Mouse (Mus musculus) kidney, postnatal 0 days (tissue): ENCODE results near the gene Msi1. TPM values are rescaled to one million over a fixed set of nuclear protein-coding genes. Genes with fewer than 3 reads are reported as not detected.

Experiments
- ATAC-seq: fragments of 200-750 bp; cut with Nextera tagmentation; replicated peaks from 2 replicates; pipeline ENCODE4 v1.8.0; 2017; ENCODE audit warnings: low read depth, moderate number of reproducible peaks, moderate TSS enrichment, moderate library complexity; ENCODE audit not compliant: low FRiP score
- DNase-seq: peaks from one replicate; pipeline ENCODE4 v3.0.0-alpha.2; 2016; ENCODE audit warnings: low spot score
- H3K27ac ChIP-seq: fragments of 300-500 bp; sonication (generic); 2 replicates; pipeline ENCODE4 v1.5.1; 2014; ENCODE audit warnings: mild to moderate bottlenecking
- H3K27me3 ChIP-seq: fragments of 300-500 bp; sonication (generic); 2 replicates; pipeline ENCODE4 v1.6.1; 2014; ENCODE audit warnings: low read length, mixed read lengths; ENCODE audit not compliant: insufficient read depth
- H3K36me3 ChIP-seq: fragments of 300-500 bp; sonication (generic); 2 replicates; pipeline ENCODE4 v1.6.1; 2014; ENCODE audit warnings: low read length, mixed read lengths; ENCODE audit not compliant: insufficient read depth
- H3K4me1 ChIP-seq: fragments of 300-500 bp; sonication (generic); replicated peaks from 2 replicates; pipeline ENCODE4 v1.6.1; 2014; ENCODE audit warnings: antibody characterized with exemption, low read length, mixed read lengths; ENCODE audit not compliant: insufficient read depth
- H3K4me2 ChIP-seq: fragments of 300-500 bp; sonication (generic); 2 replicates; pipeline ENCODE4 v1.6.1; 2014; ENCODE audit warnings: mild to moderate bottlenecking, low read length, moderate library complexity, mixed read lengths
- H3K4me3 ChIP-seq: fragments of 300-500 bp; sonication (generic); replicated peaks from 2 replicates; pipeline ENCODE4 v1.5.1; 2014; ENCODE audit warnings: low read depth, low read length
- H3K9ac ChIP-seq: fragments of 300-500 bp; sonication (generic); 2 replicates; pipeline ENCODE4 v1.6.1; 2014; ENCODE audit warnings: low read depth, low read length
- H3K9me3 ChIP-seq: fragments of 300-500 bp; sonication (generic); replicated peaks from 2 replicates; pipeline ENCODE4 v1.6.1; 2016; ENCODE audit warnings: low read length, inconsistent platforms, mixed read lengths
- CTCF ChIP-seq: IDR thresholded peaks from 2 replicates; pipeline ENCODE4 v1.5.1; 2016; ENCODE audit warnings: antibody characterized with exemption, low read depth, mild to moderate bottlenecking, moderate library complexity
- WGBS: fragments of 180-500 bp; shearing (Covaris S2); extraction: QIAGEN DNeasy Blood & Tissue Kit; methylation state at CpG from one replicate; pipeline ENCODE4 v1.1.7; 2014; 5-methylcytosine and 5-hydroxymethylcytosine counted together
- polyA plus RNA-seq: library from polyadenylated mRNA; unstranded; fragments of >200 nt; fragmentation: Nextera tagmentation; extraction: Ambion mirVana; gene quantifications from 2 replicates; pipeline ENCODE4 v1.2.1, GENCODE M21; 2015

Gene Msi1
- polyA plus RNA-seq, 1 experiment from 2014 or later = 12.4 TPM

DNA sequence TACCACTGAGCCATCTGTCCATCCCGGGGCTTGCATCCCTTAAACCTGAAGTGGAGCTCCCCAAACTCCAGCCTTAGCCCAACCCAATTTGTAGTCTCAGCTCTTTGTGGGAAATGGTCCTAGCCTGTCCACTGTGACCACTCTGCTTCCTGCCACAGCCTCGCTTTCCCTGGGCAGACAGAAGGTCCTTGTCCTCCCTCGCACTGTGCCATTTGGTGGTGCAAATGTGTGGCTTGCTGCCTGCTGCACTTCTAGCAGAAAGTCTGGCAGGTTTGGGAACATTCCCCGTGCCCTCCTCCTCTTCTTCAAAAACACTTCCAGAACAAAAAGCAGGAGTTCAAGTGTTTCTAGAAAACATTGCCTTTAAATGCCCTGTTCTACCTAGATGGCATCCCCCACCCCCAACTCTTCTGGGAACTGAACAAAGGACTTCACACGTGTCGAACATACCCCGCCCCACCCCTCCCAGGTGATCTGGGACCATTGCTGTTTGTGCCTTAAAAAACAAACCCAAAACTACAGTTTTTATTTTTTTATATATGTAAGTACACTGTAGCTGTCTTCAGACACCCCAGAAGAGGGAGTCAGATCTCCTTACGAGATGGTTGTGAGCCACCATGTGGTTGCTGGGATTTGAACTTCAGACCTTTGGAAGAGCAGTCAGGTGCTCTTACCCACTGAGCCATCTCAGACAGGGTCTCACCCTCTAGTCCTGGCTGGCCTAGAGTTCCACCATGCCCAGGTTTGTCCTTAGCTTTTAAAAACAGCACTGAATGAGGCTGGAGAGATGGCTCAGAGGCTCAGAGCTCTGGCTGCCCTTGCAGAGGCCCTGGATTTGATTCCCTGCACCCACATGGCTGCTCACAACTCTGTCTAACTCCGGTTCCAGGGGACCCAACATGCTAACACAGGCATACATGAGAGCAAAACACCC lies 69.2 kb downstream of the Msi1 start:
- Histone ChIP-seq H3K36me3 (no peaks in the 10 kb centered on the region), H3K27me3 (no peaks in the 10 kb centered on the region), H3K4me3 (no peak overlapping the region), H3K9ac (no peak overlapping the region), H3K4me2 (no peak overlapping the region), H3K27ac (no peak overlapping the region), H3K4me1 (peaks cover 4% of the 10 kb centered on the region; the same call in 1 of the 2 replicates), H3K9me3 (no peaks in the 10 kb centered on the region)
- TF ChIP-seq CTCF = no peak
- ATAC-seq (no peak), DNase-seq (no peak)
- WGBS = 50% methylated on average over 9 of the region's 9 CpGs

DNA sequence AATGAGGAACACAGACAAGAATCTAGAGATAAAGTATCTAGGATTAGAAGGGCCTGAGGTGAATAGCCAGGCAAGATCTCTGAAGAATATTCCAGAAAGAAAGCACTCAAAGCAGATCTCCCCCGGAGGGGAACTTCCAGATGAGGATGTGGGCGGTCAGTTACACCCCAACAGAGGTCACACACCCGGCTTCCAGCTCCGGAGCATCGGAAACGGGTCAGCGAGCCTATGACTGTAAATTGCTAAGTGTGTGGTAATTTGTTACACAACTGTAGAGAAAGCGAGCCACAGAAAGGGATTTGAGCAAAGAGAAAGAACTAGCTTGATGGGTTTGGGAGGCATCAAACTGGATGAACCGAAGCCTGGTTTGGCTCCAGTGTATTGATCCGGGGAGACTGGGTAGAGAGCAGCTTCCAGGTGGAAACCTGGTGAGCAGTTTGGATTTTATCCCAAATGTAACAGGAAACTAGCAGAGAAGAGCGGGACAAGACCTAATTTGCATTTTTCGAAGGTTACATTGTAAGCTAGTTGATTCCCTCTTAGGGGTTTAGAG lies 71.1 kb downstream of the Msi1 start:
- no peaks in the 10 kb centered on the region for H3K27me3 ChIP-seq
- no peak overlapping the region for H3K4me3 ChIP-seq
- H3K27ac ChIP-seq = peak overlapping the region; percentile 21; the same call in 1 of the 2 replicates
- no peak overlapping the region for H3K4me2 ChIP-seq
- no peak for ATAC-seq
- no peaks in the 10 kb centered on the region for H3K9me3 ChIP-seq
- 34% methylated on average over 12 of the region's 12 CpGs for WGBS
- DNase-seq = no peak
- no peak overlapping the region for H3K9ac ChIP-seq
- no peaks in the 10 kb centered on the region for H3K36me3 ChIP-seq
- H3K4me1 ChIP-seq = peaks cover 4% of the 10 kb centered on the region; the same call in 1 of the 2 replicates
- TF ChIP-seq CTCF = no peak

DNA sequence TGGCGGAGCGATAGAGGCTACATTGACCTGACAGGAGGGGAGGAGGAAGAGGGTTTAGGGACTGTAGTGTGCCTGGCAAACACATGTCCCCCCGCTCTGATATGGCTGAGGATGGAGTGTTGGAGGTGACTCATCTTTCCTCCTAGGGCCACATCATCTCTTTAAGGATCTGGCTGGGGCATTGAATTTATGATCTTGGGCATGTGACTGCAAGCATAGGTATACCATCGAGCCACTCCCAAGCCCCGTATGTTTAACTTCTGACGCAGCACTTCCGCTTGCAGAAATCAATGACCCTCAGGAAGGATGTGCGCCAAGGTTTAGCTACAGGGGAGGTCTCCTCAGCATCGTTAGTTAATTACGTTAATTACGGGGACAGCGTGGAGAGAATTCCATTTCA lies 73.6 kb downstream of the Msi1 start:
- ATAC-seq = no peak
- TF ChIP-seq CTCF = no peak

More for the DNA sequence above, 73.6 kb downstream of the Msi1 start:
- no peak for DNase-seq
- no peak overlapping the region for H3K4me2 ChIP-seq
- H3K36me3 ChIP-seq = no peaks in the 10 kb centered on the region
- 53% methylated on average over 12 of the region's 12 CpGs for WGBS
- no peak overlapping the region for H3K27ac ChIP-seq
- H3K4me1 ChIP-seq = peaks cover 12% of the 10 kb centered on the region
- no peaks in the 10 kb centered on the region for H3K27me3 ChIP-seq
- H3K9me3 ChIP-seq = no peaks in the 10 kb centered on the region
- no peak overlapping the region for H3K4me3 ChIP-seq
- H3K9ac ChIP-seq = no peak overlapping the region

Other genes with a start within 250 kb of the Msi1 start
- gene Cabp1, start 235.2 kb upstream of the Msi1 start, polyA plus RNA-seq = 0.87 and 1.2 TPM in 2 replicates
- gene Pop5, start 193.8 kb upstream of the Msi1 start, polyA plus RNA-seq = 160 and 161 TPM in 2 replicates
- 120 and 124 TPM in 2 replicates for gene Rnf10, start 156.7 kb upstream of the Msi1 start, polyA plus RNA-seq
- gene Coq5, start 149.9 kb upstream of the Msi1 start, polyA plus RNA-seq = 44.7 and 46.6 TPM in 2 replicates
- 1,395 and 1,475 TPM in 2 replicates for gene Dynll1, start 128.6 kb upstream of the Msi1 start, polyA plus RNA-seq
- gene Srsf9, start 102.4 kb upstream of the Msi1 start, polyA plus RNA-seq = 234 and 251 TPM in 2 replicates
- gene Gatc, start 88.4 kb upstream of the Msi1 start, polyA plus RNA-seq = 19.8 and 20.8 TPM in 2 replicates
- gene Triap1, start 88.4 kb upstream of the Msi1 start, polyA plus RNA-seq = 58.7 and 59.0 TPM in 2 replicates
- 1,591 and 1,635 TPM in 2 replicates for gene Cox6a1, start 80.6 kb upstream of the Msi1 start, polyA plus RNA-seq
- 0.97 and 0.98 TPM in 2 replicates for gene Pla2g1b, start 36.7 kb downstream of the Msi1 start, polyA plus RNA-seq
- gene Sirt4, start 55.1 kb downstream of the Msi1 start, polyA plus RNA-seq = 19.6 and 20.2 TPM in 2 replicates
- 48.3 and 53.1 TPM in 2 replicates for gene Pxn, start 77.1 kb downstream of the Msi1 start, polyA plus RNA-seq
- 1,459 and 1,525 TPM in 2 replicates for gene Rplp0, start 129.9 kb downstream of the Msi1 start, polyA plus RNA-seq
- gene Gcn1l1, start 135.7 kb downstream of the Msi1 start, polyA plus RNA-seq = 20.7 and 24.5 TPM in 2 replicates
- 17.2 and 18.5 TPM in 2 replicates for gene Rab35, start 202.3 kb downstream of the Msi1 start, polyA plus RNA-seq